Mouse (Mus musculus): Measurements from ENCODE around the gene Olfr1358. TPM values are rescaled to one million over a fixed set of nuclear protein-coding genes. Genes with fewer than 3 reads are reported as not detected.
A peak's percentile ranks its signal among the peaks of the same experiment; 100 is the strongest.

Gene Olfr1358
- polyA plus RNA-seq (2014; fragmentation: Nextera tagmentation; extraction: Ambion mirVana): not detected in 2 replicates

- Histone ChIP-seq H3K36me3 (ENCODE audit: control insufficient read depth, insufficient read depth, low read length) (no peaks in the 10 kb centered on the region), H3K4me1 (ENCODE audit: control insufficient read depth, insufficient read depth, low read length) (no peaks in the 10 kb centered on the region), H3K27me3 (ENCODE audit: control insufficient read depth, insufficient read depth, low read length) (no peaks in the 10 kb centered on the region), H3K4me2 (ENCODE audit: low read depth, severe bottlenecking) (no peak within 1 kb of the TSS), H3K9me3 (ENCODE audit: control insufficient read depth, low read length) (no peaks in the 10 kb centered on the region), H3K4me3 (ENCODE audit: low read depth, low read length) (no peak within 1 kb of the TSS), H3K9ac (ENCODE audit: low read length) (no peak within 1 kb of the TSS), H3K27ac (replicated peaks; ENCODE audit: low read depth, low read length) (no peak within 1 kb of the TSS)
- DNase-seq (ENCODE audit: low spot score) (no peak), ATAC-seq (ENCODE audit: insufficient number of reproducible peaks, low FRiP score, low TSS enrichment, low read depth) (no peak)
Observed at GRCm38 (mm10) chr10:78517128-78517527, at the start of gene Olfr1358. Gene Olfr1358 (plus strand): TSS chr10:78517428.

- WGBS: 49% methylated on average over 2 of the region's 2 CpGs
- ATAC-seq (ENCODE audit: insufficient number of reproducible peaks, low FRiP score, low TSS enrichment, low read depth): no peak
Observed at GRCm38 (mm10) chr10:78467761-78468310, 49.4 kb upstream of the Olfr1358 start.

GRCm38 (mm10) chr10:78470582-78471313 is 46.5 kb upstream of the Olfr1358 start:
- Histone ChIP-seq H3K9ac (ENCODE audit: low read length) (no peak overlapping the region), H3K27me3 (ENCODE audit: control insufficient read depth, insufficient read depth, low read length) (no peaks in the 10 kb centered on the region), H3K4me1 (ENCODE audit: control insufficient read depth, insufficient read depth, low read length) (no peaks in the 10 kb centered on the region), H3K36me3 (ENCODE audit: control insufficient read depth, insufficient read depth, low read length) (no peaks in the 10 kb centered on the region), H3K4me2 (ENCODE audit: low read depth, severe bottlenecking) (no peak overlapping the region), H3K27ac (replicated peaks; ENCODE audit: low read depth, low read length) (no peak overlapping the region), H3K4me3 (ENCODE audit: low read depth, low read length) (no peak overlapping the region), H3K9me3 (ENCODE audit: control insufficient read depth, low read length) (no peaks in the 10 kb centered on the region)
- WGBS: 64% methylated on average over 15 of the region's 15 CpGs
- DNase-seq (ENCODE audit: low spot score) (no peak), ATAC-seq (ENCODE audit: insufficient number of reproducible peaks, low FRiP score, low TSS enrichment, low read depth) (no peak)

More at GRCm38 (mm10) chr10:78467761-78468310, 49.4 kb upstream of the Olfr1358 start:
- H3K9me3 ChIP-seq (ENCODE audit: control insufficient read depth, low read length): no peaks in the 10 kb centered on the region
- H3K27me3 ChIP-seq (ENCODE audit: control insufficient read depth, insufficient read depth, low read length): no peaks in the 10 kb centered on the region
- no peak overlapping the region for H3K4me2 ChIP-seq (ENCODE audit: low read depth, severe bottlenecking)
- H3K27ac ChIP-seq (replicated peaks; ENCODE audit: low read depth, low read length): no peak overlapping the region
- H3K4me1 ChIP-seq (ENCODE audit: control insufficient read depth, insufficient read depth, low read length): peaks cover 7% of the 10 kb centered on the region
- H3K36me3 ChIP-seq (ENCODE audit: control insufficient read depth, insufficient read depth, low read length): no peaks in the 10 kb centered on the region
- DNase-seq (ENCODE audit: low spot score): no peak
- no peak overlapping the region for H3K4me3 ChIP-seq (ENCODE audit: low read depth, low read length)
- no peak overlapping the region; the same call in 1 of the 2 replicates for H3K9ac ChIP-seq (ENCODE audit: low read length)

GRCm38 (mm10) chr10:78472046-78472445 is 45.2 kb upstream of the Olfr1358 start:
- Histone ChIP-seq H3K9me3 (ENCODE audit: control insufficient read depth, low read length) (no peaks in the 10 kb centered on the region), H3K36me3 (ENCODE audit: control insufficient read depth, insufficient read depth, low read length) (no peaks in the 10 kb centered on the region), H3K27ac (replicated peaks; ENCODE audit: low read depth, low read length) (no peak overlapping the region), H3K4me3 (ENCODE audit: low read depth, low read length) (no peak overlapping the region), H3K4me2 (ENCODE audit: low read depth, severe bottlenecking) (no peak overlapping the region), H3K9ac (ENCODE audit: low read length) (no peak overlapping the region), H3K4me1 (ENCODE audit: control insufficient read depth, insufficient read depth, low read length) (no peaks in the 10 kb centered on the region), H3K27me3 (ENCODE audit: control insufficient read depth, insufficient read depth, low read length) (no peaks in the 10 kb centered on the region)
- no peak for ATAC-seq (ENCODE audit: insufficient number of reproducible peaks, low FRiP score, low TSS enrichment, low read depth)
- WGBS: 77% methylated on average over 3 of the region's 3 CpGs
- DNase-seq (ENCODE audit: low spot score): no peak

- no peaks in the 10 kb centered on the region for H3K4me1 ChIP-seq (ENCODE audit: control insufficient read depth, insufficient read depth, low read length)
- ATAC-seq (ENCODE audit: insufficient number of reproducible peaks, low FRiP score, low TSS enrichment, low read depth) (no peak), DNase-seq (ENCODE audit: low spot score) (no peak)
- 63% methylated on average over 5 of the region's 5 CpGs for WGBS
- H3K27ac ChIP-seq (replicated peaks; ENCODE audit: low read depth, low read length): no peak overlapping the region
- H3K9me3 ChIP-seq (ENCODE audit: control insufficient read depth, low read length): no peaks in the 10 kb centered on the region
- no peaks in the 10 kb centered on the region for H3K27me3 ChIP-seq (ENCODE audit: control insufficient read depth, insufficient read depth, low read length)
- no peak overlapping the region for H3K9ac ChIP-seq (ENCODE audit: low read length)
- H3K4me2 ChIP-seq (ENCODE audit: low read depth, severe bottlenecking): no peak overlapping the region
- H3K36me3 ChIP-seq (ENCODE audit: control insufficient read depth, insufficient read depth, low read length): no peaks in the 10 kb centered on the region
- no peak overlapping the region for H3K4me3 ChIP-seq (ENCODE audit: low read depth, low read length)
Observed at GRCm38 (mm10) chr10:78473434-78473833, 43.8 kb upstream of the Olfr1358 start.

GRCm38 (mm10) chr10:78474759-78475158 is 42.5 kb upstream of the Olfr1358 start:
- no peaks in the 10 kb centered on the region for H3K9me3 ChIP-seq (ENCODE audit: control insufficient read depth, low read length)
- DNase-seq (ENCODE audit: low spot score): no peak

GRCm38 (mm10) chr10:78476821-78477220 is 40.4 kb upstream of the Olfr1358 start:
- no peaks in the 10 kb centered on the region for H3K36me3 ChIP-seq (ENCODE audit: control insufficient read depth, insufficient read depth, low read length)
- no peak overlapping the region for H3K4me2 ChIP-seq (ENCODE audit: low read depth, severe bottlenecking)
- ATAC-seq (ENCODE audit: insufficient number of reproducible peaks, low FRiP score, low TSS enrichment, low read depth) (no peak), DNase-seq (ENCODE audit: low spot score) (no peak)
- 76% methylated on average over 4 of the region's 4 CpGs for WGBS
- no peak overlapping the region for H3K4me3 ChIP-seq (ENCODE audit: low read depth, low read length)
- no peaks in the 10 kb centered on the region for H3K9me3 ChIP-seq (ENCODE audit: control insufficient read depth, low read length)
- H3K9ac ChIP-seq (ENCODE audit: low read length): no peak overlapping the region
- H3K4me1 ChIP-seq (ENCODE audit: control insufficient read depth, insufficient read depth, low read length): no peaks in the 10 kb centered on the region
- H3K27me3 ChIP-seq (ENCODE audit: control insufficient read depth, insufficient read depth, low read length): no peaks in the 10 kb centered on the region
- no peak overlapping the region for H3K27ac ChIP-seq (replicated peaks; ENCODE audit: low read depth, low read length)

More at GRCm38 (mm10) chr10:78474759-78475158, 42.5 kb upstream of the Olfr1358 start:
- Histone ChIP-seq H3K9ac (ENCODE audit: low read length) (no peak overlapping the region), H3K4me3 (ENCODE audit: low read depth, low read length) (no peak overlapping the region), H3K36me3 (ENCODE audit: control insufficient read depth, insufficient read depth, low read length) (no peaks in the 10 kb centered on the region), H3K27ac (replicated peaks; ENCODE audit: low read depth, low read length) (no peak overlapping the region), H3K4me2 (ENCODE audit: low read depth, severe bottlenecking) (no peak overlapping the region), H3K4me1 (ENCODE audit: control insufficient read depth, insufficient read depth, low read length) (no peaks in the 10 kb centered on the region), H3K27me3 (ENCODE audit: control insufficient read depth, insufficient read depth, low read length) (no peaks in the 10 kb centered on the region)
- 74% methylated on average over 8 of the region's 8 CpGs for WGBS
- no peak for ATAC-seq (ENCODE audit: insufficient number of reproducible peaks, low FRiP score, low TSS enrichment, low read depth)

- Histone ChIP-seq H3K36me3 (ENCODE audit: control insufficient read depth, insufficient read depth, low read length) (no peaks in the 10 kb centered on the region), H3K27me3 (ENCODE audit: control insufficient read depth, insufficient read depth, low read length) (peaks cover 3% of the 10 kb centered on the region; the same call in 1 of the 2 replicates), H3K4me1 (ENCODE audit: control insufficient read depth, insufficient read depth, low read length) (no peaks in the 10 kb centered on the region), H3K9me3 (ENCODE audit: control insufficient read depth, low read length) (no peaks in the 10 kb centered on the region), H3K4me2 (ENCODE audit: low read depth, severe bottlenecking) (peak overlapping the region; percentile 85), H3K9ac (ENCODE audit: low read length) (0 out of 2 replicates have a peak overlapping the region, but pooled peaks have one; percentile 24), H3K27ac (replicated peaks; ENCODE audit: low read depth, low read length) (no peak overlapping the region), H3K4me3 (ENCODE audit: low read depth, low read length) (peak overlapping the region; percentile 45)
- DNase-seq (ENCODE audit: low spot score) (no peak), ATAC-seq (ENCODE audit: insufficient number of reproducible peaks, low FRiP score, low TSS enrichment, low read depth) (peak; percentile 61)
- whole genome bisulfite sequencing: 41% methylated on average over 21 of the region's 21 CpGs
Observed at GRCm38 (mm10) chr10:78480954-78481927, 36.0 kb upstream of the Olfr1358 start.
